Mouse (Mus musculus) heart, adult 2 months (tissue): ENCODE measurements at regions not wholly inside any gene's neighbourhood (a gene's known extent, or its start where the extent isn't known, plus 50 kb on each side); places are given as distances from the start of the nearest gene placed in this dataset.

Experiments used
- DNase-seq, 2 experiments: peaks; one replicate each; pipeline ENCODE4 v3.0.0; 2021
- H3K27ac ChIP-seq: fragments of 200-600 bp; 2 replicates; pipeline ENCODE4 v1.8.1; 2022
- H3K27me3 ChIP-seq: fragments of 200-500 bp; 2 replicates; pipeline ENCODE4 v1.6.1; 2012; ENCODE audit warnings: mild to moderate bottlenecking, low read length, inconsistent platforms, mixed read lengths; ENCODE audit not compliant: control insufficient read depth, insufficient read depth
- H3K36me3 ChIP-seq: fragments of 200-500 bp; 2 replicates; pipeline ENCODE4 v1.6.1; 2012; ENCODE audit warnings: low read length, inconsistent platforms; ENCODE audit not compliant: control insufficient read depth, insufficient read depth
- H3K4me1 ChIP-seq: fragments of 200-500 bp; 2 replicates; pipeline ENCODE4 v1.6.1; 2011; ENCODE audit warnings: low read length; ENCODE audit not compliant: control insufficient read depth, insufficient read depth
- H3K4me3 ChIP-seq: fragments of 200-600 bp; 2 replicates; pipeline ENCODE4 v1.8.1; 2022
- H3K79me2 ChIP-seq: fragments of 200-500 bp; replicated peaks from 2 replicates; pipeline ENCODE4 v1.6.1; 2012; ENCODE audit warnings: mild to moderate bottlenecking, inconsistent platforms, low read length, moderate library complexity, mixed read lengths; ENCODE audit not compliant: control insufficient read depth, insufficient read depth
- H3K9ac ChIP-seq: fragments of 200-500 bp; 2 replicates; pipeline ENCODE4 v1.6.1; 2012; ENCODE audit warnings: low read depth, mild to moderate bottlenecking, control low read depth, inconsistent platforms, low read length, mixed read lengths
- CTCF ChIP-seq: fragments of 200-600 bp; IDR thresholded peaks from 2 replicates; pipeline ENCODE4 v1.8.1; 2022; ENCODE audit warnings: antibody characterized with exemption, mild to moderate bottlenecking, moderate library complexity
- EP300 ChIP-seq: fragments of 200-500 bp; IDR thresholded peaks from 2 replicates; pipeline ENCODE4 v1.6.1; 2011; ENCODE audit warnings: low read depth, low read length, control low read depth; ENCODE audit not compliant: insufficient read depth
- POLR2A ChIP-seq: fragments of 200-500 bp; IDR thresholded peaks from 2 replicates; pipeline ENCODE4 v1.6.1; 2011; ENCODE audit warnings: mild to moderate bottlenecking, low read depth, low read length, control low read depth; ENCODE audit not compliant: insufficient read depth
- WGBS: fragments of 180-500 bp; shearing (Covaris S2); methylation state at CpG from one replicate; pipeline ENCODE4 v1.1.7; 2018; 5-methylcytosine and 5-hydroxymethylcytosine counted together
- intact Hi-C: fragments of 180-260 bp; cut with DNase I; formaldehyde crosslinking; loops from one replicate; pipeline ENCODE4 v1.15.1; 2025

GRCm38 (mm10) chr3:37937381-37938283 lies 213.3 kb upstream of the Gm5148 start:
- Histone ChIP-seq H3K4me3 (no peak overlapping the region), H3K27ac (peak overlapping the region; percentile 64), H3K4me1 (peaks cover 15% of the 10 kb centered on the region), H3K36me3 (peaks cover 12% of the 10 kb centered on the region), H3K27me3 (no peaks in the 10 kb centered on the region), H3K79me2 (no peaks in the 10 kb centered on the region), H3K9ac (no peak overlapping the region)
- no peak for TF ChIP-seq CTCF
- no peak for TF ChIP-seq EP300
- TF ChIP-seq POLR2A, result no peak
- 46% methylated on average over 11 of the region's 11 CpGs for WGBS
- intact Hi-C loops, result loop anchor here (5.0 kb wide), 3 partner anchors 60 to 295 kb away; no protein-coding TSS in a partner anchor
- peak; percentile 23 to 39 for DNase-seq

GRCm38 (mm10) chr3:37936251-37936931 lies 212.1 kb upstream of the Gm5148 start:
- Histone ChIP-seq H3K36me3 (peaks cover 12% of the 10 kb centered on the region), H3K4me1 (peaks cover 15% of the 10 kb centered on the region), H3K27ac (peak overlapping the region; percentile 61), H3K4me3 (no peak overlapping the region), H3K9ac (no peak overlapping the region), H3K27me3 (no peaks in the 10 kb centered on the region), H3K79me2 (no peaks in the 10 kb centered on the region)
- intact Hi-C loops, result loop anchor here (5.0 kb wide), 3 partner anchors 59 to 294 kb away; no protein-coding TSS in a partner anchor
- WGBS, result 85% methylated on average over 12 of the region's 12 CpGs
- no peak for DNase-seq
- TF ChIP-seq EP300 (no peak), CTCF (no peak), POLR2A (no peak)

GRCm38 (mm10) chr3:37934905-37935708 lies 210.8 kb upstream of the Gm5148 start:
- Histone ChIP-seq H3K27me3 (no peaks in the 10 kb centered on the region), H3K4me3 (no peak overlapping the region), H3K4me1 (peaks cover 15% of the 10 kb centered on the region), H3K36me3 (peaks cover 12% of the 10 kb centered on the region), H3K79me2 (no peaks in the 10 kb centered on the region), H3K27ac (peak overlapping the region; percentile 47), H3K9ac (no peak overlapping the region)
- WGBS, result 25% methylated on average over 10 of the region's 10 CpGs
- peak; percentile 50 to 55 for DNase-seq
- peak; percentile 45; the same call in 1 of the 2 replicates for TF ChIP-seq EP300
- no peak for TF ChIP-seq POLR2A
- intact Hi-C loops, result loop anchor here (1.0 to 5.0 kb wide), 5 partner anchors 42 to 293 kb away; no protein-coding TSS in a partner anchor

GRCm38 (mm10) chr3:37934236-37934635 lies 209.9 kb upstream of the Gm5148 start:
- no peak for DNase-seq

GRCm38 (mm10) chr3:37928731-37929130 lies 204.4 kb upstream of the Gm5148 start:
- 74% methylated on average over 6 of the region's 6 CpGs for WGBS

More at GRCm38 (mm10) chr3:37934236-37934635, 209.9 kb upstream of the Gm5148 start:
- 79% methylated on average over 2 of the region's 2 CpGs for WGBS
- intact Hi-C loops, result loop anchor here (2.0 kb wide), 1 partner anchor 43 kb away; no protein-coding TSS in a partner anchor
- no peak overlapping the region for H3K4me3 ChIP-seq
- H3K27ac ChIP-seq, result peak overlapping the region; percentile 47
- H3K27me3 ChIP-seq, result no peaks in the 10 kb centered on the region
- peaks cover 12% of the 10 kb centered on the region for H3K36me3 ChIP-seq
- H3K9ac ChIP-seq, result no peak overlapping the region
- peaks cover 15% of the 10 kb centered on the region for H3K4me1 ChIP-seq
- H3K79me2 ChIP-seq, result no peaks in the 10 kb centered on the region
- no peak for TF ChIP-seq POLR2A
- no peak for TF ChIP-seq EP300
- TF ChIP-seq CTCF, result no peak

More at GRCm38 (mm10) chr3:37928731-37929130, 204.4 kb upstream of the Gm5148 start:
- peak in 1 of 2 experiments; percentile 34 for DNase-seq
- TF ChIP-seq POLR2A, result no peak
- TF ChIP-seq CTCF, result no peak
- TF ChIP-seq EP300, result no peak
- no peaks in the 10 kb centered on the region for H3K27me3 ChIP-seq
- H3K36me3 ChIP-seq, result no peaks in the 10 kb centered on the region
- no peak overlapping the region for H3K9ac ChIP-seq
- H3K27ac ChIP-seq, result peak overlapping the region; percentile 30
- peaks cover 4% of the 10 kb centered on the region; the same call in 1 of the 2 replicates for H3K4me1 ChIP-seq
- intact Hi-C loops, result no loop called here
- no peaks in the 10 kb centered on the region for H3K79me2 ChIP-seq
- no peak overlapping the region for H3K4me3 ChIP-seq
